Comparison of ENCODE assay signal across 27 mouse cellular contexts in genomic region chr12:76774652-76775051, GRCm38 (mm10). TPM values are rescaled to one million over a fixed set of nuclear protein-coding genes. Genes with fewer than 3 reads are reported as not detected.
DNase-seq lines count a peak whose midpoint lies in the region; ATAC-seq and TF ChIP-seq lines count a peak whose summit lies in the region.
"Had no signal": no experiment of that assay in that cellular context is flagged by ENCODE, and none has a peak within 500 bp of the region (broad histone marks: within the 10 kb centered on the region; RNA-seq: fewer than 3 reads in every experiment).

No protein-coding gene starts in this region.

- peaks cover 20% of the 10 kb centered on the region for H3K36me3 ChIP-seq in heart, embryonic 13.5 days
- peaks cover 5% of the 10 kb centered on the region for H3K36me3 ChIP-seq in heart, embryonic 10.5 days
- H3K36me3 ChIP-seq in G1E (replicated peaks), result peaks cover 57% of the 10 kb centered on the region
- H3K36me3 ChIP-seq: hindbrain, embryonic 15.5 days had no signal

- no peak for TF ChIP-seq CTCF in G1E (IDR thresholded peaks at IDR 0.05; ENCODE audit: low read depth, low read length)

- no peak overlapping the region for H3K9ac ChIP-seq in heart, embryonic 13.5 days
- H3K9ac ChIP-seq: embryonic facial prominence, embryonic 15.5 days; forebrain, embryonic 15.5 days; hindbrain, embryonic 15.5 days had no signal

- no peaks in the 10 kb centered on the region for H3K27me3 ChIP-seq in heart, embryonic 13.5 days (replicated peaks)
- H3K27me3 ChIP-seq in heart, embryonic 10.5 days (ENCODE audit: insufficient read depth, poor library complexity, severe bottlenecking), result no peaks in the 10 kb centered on the region
- H3K27me3 ChIP-seq in G1E (ENCODE audit: insufficient read depth, low read length), result no peaks in the 10 kb centered on the region
- H3K27me3 ChIP-seq: embryonic facial prominence, embryonic 15.5 days; forebrain, embryonic 15.5 days; hindbrain, embryonic 15.5 days; Patski had no signal

- H3K9me3 ChIP-seq in heart, embryonic 13.5 days, result no peaks in the 10 kb centered on the region
- H3K9me3 ChIP-seq in heart, embryonic 10.5 days, result no peaks in the 10 kb centered on the region
- no peaks in the 10 kb centered on the region for H3K9me3 ChIP-seq in G1E (replicated peaks)
- H3K9me3 ChIP-seq: embryonic facial prominence, embryonic 15.5 days; forebrain, embryonic 15.5 days; hindbrain, embryonic 15.5 days had no signal

- WGBS in heart, embryonic 13.5 days, result 65% methylated on average over 3 of the region's 3 CpGs
- 64% methylated on average over 3 of the region's 3 CpGs for WGBS in heart, embryonic 10.5 days

- peaks cover 9% of the 10 kb centered on the region for H3K4me1 ChIP-seq in heart, embryonic 13.5 days
- H3K4me1 ChIP-seq in heart, embryonic 10.5 days, result peaks cover 8% of the 10 kb centered on the region
- peaks cover 60% of the 10 kb centered on the region for H3K4me1 ChIP-seq in G1E (ENCODE audit: insufficient read depth, low read depth, low read length)
- H3K4me1 ChIP-seq: embryonic facial prominence, embryonic 15.5 days; forebrain, embryonic 15.5 days; hindbrain, embryonic 15.5 days had no signal

- no peak overlapping the region for H3K4me3 ChIP-seq in heart, embryonic 13.5 days
- no peak overlapping the region for H3K4me3 ChIP-seq in heart, embryonic 10.5 days
- H3K4me3 ChIP-seq in G1E (ENCODE audit: low read depth, low read length), result no peak overlapping the region
- H3K4me3 ChIP-seq: embryonic facial prominence, embryonic 15.5 days; erythroblast, embryonic 14.5 days; forebrain, embryonic 15.5 days; hindbrain, embryonic 15.5 days had no signal

- peak overlapping the region; percentile 43; the same call in 1 of the 2 replicates for H3K27ac ChIP-seq in heart, embryonic 13.5 days (replicated peaks)
- H3K27ac ChIP-seq in heart, embryonic 10.5 days, result no peak overlapping the region
- H3K27ac ChIP-seq: embryonic facial prominence, embryonic 15.5 days; forebrain, embryonic 15.5 days; hindbrain, embryonic 15.5 days had no signal

- ATAC-seq in heart, embryonic 13.5 days (ENCODE audit: extremely low read depth, insufficient number of reproducible peaks, low FRiP score, low TSS enrichment), result no peak
- 0 out of 2 replicates have a peak, but pooled peaks have one; percentile 30 for ATAC-seq in G1E (ENCODE audit: extremely low read depth, insufficient number of reproducible peaks, low FRiP score, poor library complexity, severe bottlenecking)
- peak; percentile 44 for ATAC-seq in megakaryocyte progenitor cell, adult 5-6 weeks (replicated peaks; ENCODE audit: poor library complexity)
- ATAC-seq: activated CD4-positive, CD25-positive, alpha-beta regulatory T cell, adult 4 months; CD4-positive, CD25-positive, alpha-beta regulatory T cell, adult 4 months; forebrain, embryonic 15.5 days; inflammation-experienced regulatory T-cells, adult 6 months; intestine, postnatal 0 days; Patski had no signal

- no peak for DNase-seq in heart, embryonic 10.5 days (ENCODE audit: low spot score)
- DNase-seq in 416B (ENCODE audit: low read depth) (peak; percentile 42), G1E (ENCODE audit: low spot score) (no peak), liver (no peak)
- no peak for DNase-seq in thymus, postnatal 10 days (ENCODE audit: low spot score in 2 of 2)
- DNase-seq: cerebellum, adult 11 months; cerebellum, adult 8-10 months; cerebellum, postnatal 14 days; embryo, embryonic 11 days; gastrocnemius, postnatal 14 days; heart, postnatal 14 days; kidney, adult 8-10 months had no signal

- H3K4me2 ChIP-seq in heart, embryonic 13.5 days, result no peak overlapping the region
- H3K4me2 ChIP-seq: embryonic facial prominence, embryonic 15.5 days; forebrain, embryonic 15.5 days; hindbrain, embryonic 15.5 days had no signal

RNA-seq across cellular contexts. Expression of gene Fntb, which starts 9.3 kb away (rescaled TPM):
- polyA plus RNA-seq in heart, embryonic 13.5 days (2015; fragmentation: Nextera tagmentation; extraction: Ambion mirVana), result 25.9 and 26.5 TPM in 2 replicates
- polyA plus RNA-seq in heart, embryonic 10.5 days (2016; fragmentation: Nextera tagmentation; extraction: Ambion mirVana), result 36.9 and 39.2 TPM in 2 replicates
- 47.0 and 79.8 TPM in 2 replicates for total RNA-seq in G1E (2014; fragmentation: Nextera tagmentation)
- total RNA-seq in G1E (2017), result 10.4 and 12.2 TPM in 2 replicates
- polyA plus RNA-seq in G1E (2012), result 29.3 and 30.1 TPM in 2 replicates
- total RNA-seq in megakaryocyte progenitor cell, adult 5-6 weeks (2015), result 11.9 and 12.7 TPM in 2 replicates
- total RNA-seq in megakaryocyte progenitor cell, adult 5-6 weeks (2017), result 5.0 and 7.3 TPM in 2 replicates

RNA-seq across cellular contexts. Expression of gene Churc1, which starts 9.3 kb away (rescaled TPM):
- 155 and 187 TPM in 2 replicates for polyA plus RNA-seq in heart, embryonic 13.5 days (2015; fragmentation: Nextera tagmentation; extraction: Ambion mirVana)
- polyA plus RNA-seq in heart, embryonic 10.5 days (2016; fragmentation: Nextera tagmentation; extraction: Ambion mirVana), result 145 and 165 TPM in 2 replicates
- total RNA-seq in G1E (2014; fragmentation: Nextera tagmentation), result 29.7 and 46.1 TPM in 2 replicates
- 123 and 131 TPM in 2 replicates for total RNA-seq in G1E (2017)
- polyA plus RNA-seq in G1E (2012), result 8.0 and 16.5 TPM in 2 replicates
- total RNA-seq in megakaryocyte progenitor cell, adult 5-6 weeks (2015), result 57.2 and 68.0 TPM in 2 replicates
- 46.1 and 48.9 TPM in 2 replicates for total RNA-seq in megakaryocyte progenitor cell, adult 5-6 weeks (2017)

RNA-seq across cellular contexts. Expression of gene Gpx2, which starts 20.7 kb away (rescaled TPM):
- 0.72 and 1.7 TPM in 2 replicates for polyA plus RNA-seq in heart, embryonic 13.5 days (2015; fragmentation: Nextera tagmentation; extraction: Ambion mirVana)
- polyA plus RNA-seq in heart, embryonic 10.5 days (2016; fragmentation: Nextera tagmentation; extraction: Ambion mirVana), result 0.11 and 0.60 TPM in 2 replicates
- total RNA-seq in G1E (2014; fragmentation: Nextera tagmentation), result not detected in 2 replicates
- 0.12 and 0.22 TPM in 2 replicates for total RNA-seq in G1E (2017)
- polyA plus RNA-seq in G1E (2012), result not detected in 2 replicates
- total RNA-seq in megakaryocyte progenitor cell, adult 5-6 weeks (2015), result not detected in 2 replicates
- total RNA-seq in megakaryocyte progenitor cell, adult 5-6 weeks (2017), result not detected in 2 replicates
- total RNA-seq: adrenal gland, postnatal 36 days; common myeloid progenitor, adult 5-6 weeks; gastrocnemius, postnatal 14 days; heart, adult 8-10 months; heart, postnatal 14 days had no signal
- polyA plus RNA-seq: activated CD4-positive, CD25-positive, alpha-beta regulatory T cell, adult 4 months; CD4-positive, CD25-positive, alpha-beta regulatory T cell, adult 4 months; erythroblast, embryonic 14.5 days; forebrain, embryonic 15.5 days; hindbrain, embryonic 11.5 days; hindbrain, embryonic 15.5 days; inflammation-experienced regulatory T-cells, adult 6 months; Patski had no signal

RNA-seq across cellular contexts. Expression of gene Rab15, which starts 48.1 kb away (rescaled TPM):
- 3.8 and 4.1 TPM in 2 replicates for polyA plus RNA-seq in heart, embryonic 13.5 days (2015; fragmentation: Nextera tagmentation; extraction: Ambion mirVana)
- 3.1 and 6.3 TPM in 2 replicates for polyA plus RNA-seq in heart, embryonic 10.5 days (2016; fragmentation: Nextera tagmentation; extraction: Ambion mirVana)
- total RNA-seq in G1E (2014; fragmentation: Nextera tagmentation) (not detected in 2 replicates), G1E (2017) (0.17 and 0.44 TPM in 2 replicates)
- polyA plus RNA-seq in G1E (2012), result not detected in 2 replicates
- total RNA-seq in megakaryocyte progenitor cell, adult 5-6 weeks (2015), result not detected in 2 replicates
- total RNA-seq in megakaryocyte progenitor cell, adult 5-6 weeks (2017), result 1.1 TPM in 1 of 2 replicates, not detected in the other
- total RNA-seq: common myeloid progenitor, adult 5-6 weeks had no signal
- polyA plus RNA-seq: activated CD4-positive, CD25-positive, alpha-beta regulatory T cell, adult 4 months; CD4-positive, CD25-positive, alpha-beta regulatory T cell, adult 4 months; erythroblast, embryonic 14.5 days; inflammation-experienced regulatory T-cells, adult 6 months had no signal
